Mouse (Mus musculus) neutrophil, adult 65 days (primary cell): Measurements from ENCODE around the gene Smarcc1. TPM values are rescaled to one million over a fixed set of nuclear protein-coding genes. Genes with fewer than 3 reads are reported as not detected.

Experiments used
- total RNA-seq: library from RNA; stranded (reverse); gene quantifications from 2 replicates; pipeline ENCODE4 v1.2.4, GENCODE M21; 2023

Gene Smarcc1
- total RNA-seq = 23.3 and 24.4 TPM in 2 replicates

DNA sequence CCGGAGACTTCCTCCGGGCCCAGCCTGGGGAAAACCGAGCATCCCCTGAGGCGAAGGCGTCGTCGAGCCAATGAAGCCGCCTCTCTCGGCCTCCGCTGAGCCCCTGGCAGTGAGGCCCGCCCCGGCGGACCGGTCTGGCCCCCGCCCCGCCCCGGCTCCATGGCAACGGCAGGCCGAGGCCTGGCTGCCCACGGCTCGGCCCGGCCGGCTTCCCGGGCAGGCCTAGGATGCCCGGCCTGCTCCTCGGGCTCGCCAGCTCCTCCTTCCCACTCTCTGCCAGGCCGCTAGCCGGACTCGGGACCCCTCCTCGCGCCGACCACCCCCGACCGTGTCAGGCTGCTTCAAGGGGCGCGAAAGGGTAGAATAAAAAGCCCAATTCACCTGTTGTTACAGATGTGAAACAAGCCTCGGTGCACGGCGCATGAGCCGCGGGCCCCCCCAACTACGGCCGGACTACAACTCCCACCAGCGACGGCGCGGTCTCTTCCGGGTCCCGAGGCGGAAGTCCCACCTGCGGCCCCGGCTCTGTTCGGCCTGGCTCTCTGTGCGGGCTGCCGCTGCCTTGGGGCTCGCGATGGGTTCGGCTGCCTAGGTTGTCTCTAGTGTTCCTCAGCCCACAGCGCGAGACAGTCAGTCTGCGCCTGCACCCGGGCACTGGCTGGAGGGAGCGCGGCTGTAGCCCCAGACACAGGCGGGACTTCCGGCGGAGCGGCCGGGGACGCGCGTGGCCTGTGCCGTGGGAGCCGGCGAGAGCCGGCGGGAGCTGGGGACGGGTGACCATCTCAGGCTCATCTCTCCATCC is at the start of gene Smarcc1:
TSS of gene Smarcc1 (plus strand) at position 732 of the 802 bp plus-strand sequence.

DNA sequence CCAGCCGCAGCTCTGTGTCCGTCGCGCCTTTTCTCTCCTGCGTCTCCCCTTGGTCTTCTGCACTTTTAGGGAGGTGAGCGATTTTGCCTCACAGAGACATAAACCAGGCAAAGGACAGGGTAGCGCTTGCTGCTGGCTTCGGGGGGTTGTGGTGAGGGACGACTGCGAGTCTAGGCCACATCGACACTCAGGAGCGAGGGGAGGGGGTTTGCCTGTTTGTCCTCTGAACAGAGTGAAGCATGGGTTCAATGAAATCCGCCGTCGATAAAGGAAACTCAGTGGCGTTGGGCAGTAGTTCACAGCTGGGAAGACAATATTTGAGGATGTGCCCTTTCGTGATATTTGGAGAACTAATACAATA is 251 bp downstream of the Smarcc1 start, which contains the start of gene Dhx30:
TSS of gene Dhx30 (minus strand) at position 52 of the 361 bp plus-strand sequence.

DNA sequence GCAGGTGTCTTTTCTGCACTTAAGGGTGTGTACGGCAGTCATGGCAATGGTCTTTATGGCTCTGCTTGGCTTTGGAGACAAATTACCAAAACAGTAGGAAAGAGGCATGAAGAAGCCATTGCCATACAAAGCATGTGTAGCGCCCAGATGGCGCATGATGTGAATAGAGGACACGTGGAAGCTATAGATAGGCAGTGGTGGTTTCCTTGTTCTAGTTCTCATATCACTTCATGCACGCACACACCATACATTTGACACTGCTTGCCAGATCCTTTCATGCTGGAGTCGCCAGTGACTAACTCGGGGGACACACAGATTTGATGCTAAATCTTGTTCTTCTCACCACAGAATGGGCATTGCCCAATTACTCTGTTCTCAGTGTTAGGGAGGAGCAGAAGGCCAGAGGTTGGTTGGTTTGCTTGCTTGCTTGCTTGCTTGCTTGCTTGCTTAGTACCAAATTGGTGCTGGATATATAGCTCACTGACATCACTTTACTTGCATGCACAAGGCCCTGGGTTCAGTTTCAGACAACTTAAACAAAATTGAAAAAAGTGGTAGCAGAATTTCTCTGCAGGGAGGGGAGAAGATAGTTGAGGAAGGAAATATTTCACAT is 125.8 kb downstream of the Smarcc1 start, which contains the start of gene Cspg5:
TSS of gene Cspg5 (plus strand) at position 563 of the 613 bp plus-strand sequence.

Other genes starting within 250 kb of the Smarcc1 start
- gene Cdc25a, start 242.1 kb upstream of the Smarcc1 start, total RNA-seq = 31.3 and 35.4 TPM in 2 replicates
- gene Map4, start 186.2 kb upstream of the Smarcc1 start, total RNA-seq = 81.0 and 96.7 TPM in 2 replicates
- gene Dhx30, start 122 bp downstream of the Smarcc1 start, total RNA-seq = 29.2 and 32.6 TPM in 2 replicates
- gene Cspg5, start 126.1 kb downstream of the Smarcc1 start, total RNA-seq = 0.47 and 0.48 TPM in 2 replicates
- 2.4 and 3.2 TPM in 2 replicates for gene Elp6, start 187.5 kb downstream of the Smarcc1 start, total RNA-seq
- gene Scap, start 215.6 kb downstream of the Smarcc1 start, total RNA-seq = 20.7 and 21.8 TPM in 2 replicates